Mouse (Mus musculus) liver, embryonic 14.5 days (tissue): ENCODE results near the gene AI661453.

Experiments used
- CTCF ChIP-seq: IDR thresholded peaks from 2 replicates; pipeline ENCODE4 v1.5.1; 2016; ENCODE audit warnings: antibody characterized with exemption, low read depth, control low read depth
- EP300 ChIP-seq: IDR thresholded peaks from 2 replicates; pipeline ENCODE4 v1.6.1; 2016; ENCODE audit warnings: antibody characterized with exemption, low read depth

GRCm38 (mm10) chr17:47484993-47485392 is 48.6 kb downstream of the AI661453 start:
- TF ChIP-seq CTCF (no peak), EP300 (no peak)
